Mouse (Mus musculus) MEL (cell line): ENCODE measurements around the gene Actr10.

ENCODE experiments used
- CHD2 ChIP-seq: IDR thresholded peaks from 2 replicates; pipeline ENCODE4 v1.6.1; 2011; ENCODE audit warnings: low read length, improper control_type of control experiment
- CTCF ChIP-seq, 3 experiments: IDR thresholded peaks in 2 of 3; conservative IDR thresholded peaks in 1 of 3; 2 replicates each; pipeline ENCODE4 v1.5.1; 2011 to 2012; ENCODE audit warnings: low read length in 3 of 3, low read depth in 2 of 3, mild to moderate bottlenecking in 2 of 3, improper control_type of control experiment in 1 of 3, inconsistent platforms in 1 of 3, mixed read lengths in 1 of 3, moderate library complexity in 1 of 3; ENCODE audit not compliant: control insufficient read depth in 1 of 3, insufficient read depth in 1 of 3, poor library complexity in 1 of 3, severe bottlenecking in 1 of 3
- GATA1 ChIP-seq: IDR thresholded peaks from 2 replicates; pipeline ENCODE4 v1.6.1; 2011; ENCODE audit warnings: low read depth, low read length, improper control_type of control experiment
- KAT2A ChIP-seq: conservative IDR thresholded peaks from 2 replicates; pipeline ENCODE4 v1.6.1; 2012; ENCODE audit warnings: low read depth, low read length, improper control_type of control experiment, inconsistent platforms
- MAX ChIP-seq: IDR thresholded peaks from 2 replicates; pipeline ENCODE4 v1.6.1; 2011; ENCODE audit warnings: low read length, improper control_type of control experiment
- RAD21 ChIP-seq: IDR thresholded peaks from 2 replicates; pipeline ENCODE4 v1.6.1; 2011; ENCODE audit warnings: mild to moderate bottlenecking, low read depth, low read length, improper control_type of control experiment

- no peak for TF ChIP-seq CTCF (IDR thresholded peaks at IDR 0.05 in 2 of 3, conservative IDR thresholded peaks at IDR 0.05 in 1 of 3; ENCODE audit: control insufficient read depth in 1 of 3, insufficient read depth in 1 of 3, low read depth in 2 of 3, low read length in 3 of 3, poor library complexity in 1 of 3, severe bottlenecking in 1 of 3)
- no peak for TF ChIP-seq GATA1
- no peak for TF ChIP-seq RAD21
- TF ChIP-seq KAT2A, result no peak
- no peak for TF ChIP-seq CHD2
- no peak for TF ChIP-seq MAX
Measured at GRCm38 (mm10) chr12:71000344-71000743, 62.7 kb downstream of the Actr10 start.
